Mouse (Mus musculus): Measurements from ENCODE around the gene A030014E15Rik. TPM values are rescaled to one million over a fixed set of nuclear protein-coding genes. Genes with fewer than 3 reads are reported as not detected.
"Not testable (repeated sequence)": the region's sequence is repeated elsewhere in the genome, so short reads cannot be mapped to it uniquely, and the experiment has no call there.

Gene A030014E15Rik
- polyA plus RNA-seq (2012; rRNA removed): not detected in 2 replicates

GRCm38 (mm10) chr1:82924650-82925049 lies at the start of gene A030014E15Rik:
Gene A030014E15Rik, plus strand, starts transcription at chr1:82924917.
- WGBS: 75% methylated on average over 6 of the region's 6 CpGs
- no peak for DNase-seq (ENCODE audit: low read depth, low spot score)

DNA sequence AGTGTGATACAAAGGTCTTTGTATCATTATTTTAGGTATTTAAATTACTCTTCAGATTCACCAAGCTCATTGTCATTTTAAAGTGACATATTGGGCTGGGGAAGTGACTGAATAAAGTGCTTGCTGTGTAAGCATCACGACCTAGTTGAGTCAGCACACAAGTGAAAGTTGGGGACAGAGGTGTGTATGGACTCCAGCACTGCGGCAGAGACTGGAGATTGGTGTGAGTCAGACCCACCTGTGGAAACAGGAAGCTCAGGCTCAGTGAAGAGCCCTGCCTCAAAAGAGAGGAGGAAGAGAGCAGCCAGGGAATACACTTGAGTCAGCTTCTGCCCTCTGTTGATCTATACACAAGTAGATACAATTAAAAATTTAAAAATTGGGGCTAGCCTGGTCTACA lies 45.5 kb upstream of the A030014E15Rik start:
- DNase-seq (ENCODE audit: low read depth, low spot score): no peak
- 43% methylated on average over 2 of the region's 2 CpGs for WGBS

DNA sequence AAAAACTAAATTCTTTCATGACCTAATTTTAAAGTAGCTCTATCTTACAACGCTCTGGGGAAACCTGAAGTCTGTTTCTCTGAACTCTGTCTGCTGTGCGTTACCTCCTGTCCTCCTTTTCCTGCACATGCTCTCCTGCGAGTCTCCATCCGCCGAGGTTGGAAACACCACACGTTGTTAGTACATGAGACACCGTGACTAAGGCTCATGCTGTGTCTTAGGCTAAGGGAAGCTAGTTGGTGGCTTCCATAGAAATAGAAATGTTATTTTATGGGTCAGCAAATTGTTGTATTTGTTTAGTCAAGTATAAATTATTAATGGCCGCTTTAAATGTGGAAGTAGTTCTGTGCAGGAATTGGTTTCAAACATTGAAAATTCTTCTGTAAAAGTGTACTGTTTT lies 44.5 kb upstream of the A030014E15Rik start:
- no peak for DNase-seq (ENCODE audit: low read depth, low spot score)
- 87% methylated on average over 8 of the region's 8 CpGs for WGBS

- WGBS: 92% methylated on average over 7 of the region's 7 CpGs
- DNase-seq (ENCODE audit: low read depth, low spot score): no peak
Observed at GRCm38 (mm10) chr1:82893269-82893668, 31.4 kb upstream of the A030014E15Rik start.

- no peak for DNase-seq (ENCODE audit: low read depth, low spot score)
- 91% methylated on average over 1 of the region's 1 CpGs for WGBS
Observed at GRCm38 (mm10) chr1:82900567-82900966, 24.1 kb upstream of the A030014E15Rik start.

DNA sequence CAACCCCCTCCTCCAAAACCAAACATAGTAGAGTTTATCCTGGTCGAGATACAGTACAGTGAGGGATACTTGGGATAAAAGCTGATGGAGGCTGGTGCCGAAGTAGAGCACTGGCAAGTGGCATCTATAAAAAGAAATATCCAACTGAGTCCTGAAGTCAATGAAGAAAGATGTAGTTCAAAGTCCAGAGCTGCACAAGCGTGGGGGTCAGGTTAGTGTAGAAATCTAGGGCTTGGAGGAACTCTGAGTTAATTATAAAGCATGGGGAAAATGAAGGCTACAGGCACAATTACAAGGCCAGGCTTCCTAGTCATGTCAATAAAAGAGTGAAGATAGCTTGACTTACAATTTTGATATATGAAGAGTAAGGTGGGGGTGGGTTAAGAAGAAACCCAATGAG lies 23.5 kb upstream of the A030014E15Rik start:
- no peak for DNase-seq (ENCODE audit: low read depth, low spot score)
- 75% methylated on average over 3 of the region's 3 CpGs for WGBS

- WGBS: 83% methylated on average over 3 of the region's 3 CpGs
Observed at GRCm38 (mm10) chr1:82905886-82906285, 18.8 kb upstream of the A030014E15Rik start.

GRCm38 (mm10) chr1:82913025-82913424 lies 11.7 kb upstream of the A030014E15Rik start, which contains the start of gene A030005L19Rik:
Gene A030005L19Rik, plus strand, starts transcription at chr1:82913325.
- WGBS: 63% methylated on average over 3 of the region's 3 CpGs
- no peak for DNase-seq (ENCODE audit: low read depth, low spot score)

More at GRCm38 (mm10) chr1:82905886-82906285, 18.8 kb upstream of the A030014E15Rik start:
- DNase-seq (ENCODE audit: low read depth, low spot score): no peak

DNA sequence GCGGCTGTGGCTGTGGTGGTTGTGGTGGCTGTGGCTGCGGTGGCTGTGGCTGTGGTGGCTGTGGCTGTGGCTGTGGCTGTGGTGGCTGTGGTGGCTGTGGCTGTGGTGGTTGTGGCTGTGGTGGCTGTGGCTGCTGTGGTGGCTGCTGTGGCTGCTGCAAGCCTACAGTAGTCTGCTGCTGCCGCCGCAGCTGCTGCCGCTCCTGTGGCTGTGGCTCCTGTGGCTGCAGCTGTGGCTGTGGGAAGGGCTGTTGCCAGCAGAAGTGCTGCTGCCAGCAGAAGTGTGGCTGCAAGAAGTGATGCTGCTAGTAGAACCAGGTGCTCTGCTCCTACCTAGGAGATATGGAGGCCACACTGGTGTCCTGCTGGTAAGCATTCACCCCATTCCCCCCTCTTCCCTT lies 11.3 kb upstream of the A030014E15Rik start:
- not testable (repeated sequence) for DNase-seq (ENCODE audit: low read depth, low spot score)
- WGBS: 86% methylated on average over 5 of the region's 5 CpGs

- DNase-seq (ENCODE audit: low read depth, low spot score): not testable (repeated sequence)
- WGBS: 87% methylated on average over 3 of the region's 3 CpGs
Observed at GRCm38 (mm10) chr1:82930558-82930957, 5.8 kb downstream of the A030014E15Rik start.

DNA sequence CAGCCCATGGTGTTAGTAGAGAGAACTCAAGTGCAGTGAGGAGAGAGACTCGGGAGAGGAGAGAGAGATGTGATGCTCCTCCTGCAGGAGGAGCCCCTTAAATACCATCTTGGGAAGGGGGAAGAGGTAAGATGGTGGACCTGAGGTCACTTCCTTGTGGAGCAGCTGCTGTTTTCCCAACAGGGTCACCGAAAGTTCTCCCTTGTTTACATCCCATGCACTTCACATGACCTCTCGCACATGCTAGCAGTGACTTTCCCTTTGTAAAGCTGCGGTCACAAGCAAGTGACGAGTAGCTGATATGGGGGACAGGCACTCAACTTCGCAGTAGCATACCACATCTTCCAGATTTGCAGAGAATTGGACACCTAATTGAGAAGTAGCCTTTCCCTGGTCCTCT lies 6.6 kb downstream of the A030014E15Rik start, which contains the start of gene Gm6217:
TSS of gene Gm6217 (minus strand) at position 74 of the 400 bp plus-strand sequence.
- no CpG with 5 or more reads among the region's 6 CpGs for WGBS

DNA sequence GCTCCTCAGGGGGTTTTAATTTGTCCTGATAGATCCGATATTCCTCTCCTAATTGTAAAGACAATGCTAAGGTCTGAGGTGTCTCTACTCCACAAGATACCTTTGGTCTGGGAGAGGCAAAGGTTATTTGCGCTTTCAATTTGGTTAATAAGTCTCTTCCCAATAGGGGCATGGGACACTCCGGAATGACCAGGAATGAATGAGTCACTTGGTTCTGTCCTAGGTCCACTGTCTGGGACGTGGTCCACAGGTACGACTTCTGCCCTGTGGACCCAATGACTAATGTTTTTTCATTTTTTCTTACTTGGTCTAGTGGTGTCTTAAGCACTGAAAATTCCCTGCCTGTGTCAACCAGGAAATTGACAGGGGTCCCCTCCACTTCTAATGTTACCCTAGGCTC lies 13.9 kb downstream of the A030014E15Rik start:
- DNase-seq (ENCODE audit: low read depth, low spot score): no peak
- WGBS: 91% methylated on average over 5 of the region's 5 CpGs

More for the DNA sequence above, 6.6 kb downstream of the A030014E15Rik start, which contains the start of gene Gm6217:
- not testable (repeated sequence) for DNase-seq (ENCODE audit: low read depth, low spot score)

GRCm38 (mm10) chr1:82942505-82942904 lies 17.8 kb downstream of the A030014E15Rik start:
- DNase-seq (ENCODE audit: low read depth, low spot score): not testable (repeated sequence)
- WGBS: 71% methylated on average over 2 of the region's 2 CpGs

GRCm38 (mm10) chr1:82943295-82943694 lies 18.6 kb downstream of the A030014E15Rik start, which contains the start of gene A030003K21Rik:
Gene A030003K21Rik, minus strand, starts transcription at chr1:82943388.
- DNase-seq (ENCODE audit: low read depth, low spot score): not testable (repeated sequence)
- WGBS: no CpG with 5 or more reads among the region's 6 CpGs

DNA sequence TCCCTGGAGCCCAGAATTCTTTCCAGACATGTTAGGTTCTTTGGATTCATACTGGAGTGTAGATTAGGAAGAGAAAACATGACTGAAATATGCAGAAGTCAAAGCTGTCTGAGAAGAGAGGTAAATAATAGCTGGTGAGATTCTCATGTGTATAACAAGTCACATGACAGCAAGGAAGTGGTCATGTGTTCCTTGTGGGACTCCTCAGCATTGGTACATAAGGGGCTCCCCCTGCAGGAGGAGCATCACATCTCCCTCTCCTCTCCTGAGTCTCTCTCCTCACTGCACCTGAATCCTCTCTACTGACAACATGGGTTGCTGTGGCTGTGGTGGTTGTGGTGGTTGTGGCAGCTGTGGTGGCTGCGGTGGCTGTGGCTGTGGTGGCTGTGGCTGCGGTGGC lies 21.3 kb downstream of the A030014E15Rik start:
- not testable (repeated sequence) for DNase-seq (ENCODE audit: low read depth, low spot score)

DNA sequence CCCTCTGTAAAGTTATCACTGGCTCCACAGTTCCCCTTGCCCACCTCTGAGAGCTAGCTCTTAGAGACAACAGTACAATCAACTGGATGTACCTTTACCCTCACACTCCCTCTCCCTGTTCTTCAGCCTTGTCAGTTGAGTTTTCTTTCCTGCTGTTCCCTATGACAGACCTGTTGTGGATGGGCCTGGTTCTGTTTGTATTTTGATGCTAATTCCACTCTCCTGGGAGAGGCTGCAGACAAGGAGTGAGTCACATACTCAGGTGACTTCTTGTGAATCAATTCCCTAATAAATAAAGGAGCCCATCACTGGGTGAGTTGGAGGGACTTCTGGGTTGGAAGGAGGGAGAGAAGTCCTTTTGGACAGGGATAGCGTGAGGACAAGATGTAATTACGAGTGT lies 23.9 kb downstream of the A030014E15Rik start:
- WGBS: 89% methylated on average over 2 of the region's 2 CpGs
- DNase-seq (ENCODE audit: low read depth, low spot score): no peak

More for the DNA sequence above, 21.3 kb downstream of the A030014E15Rik start:
- 100% methylated on average over 2 of the region's 2 CpGs for WGBS

- DNase-seq (ENCODE audit: low read depth, low spot score): not testable (repeated sequence)
Observed at GRCm38 (mm10) chr1:82955913-82956312, 31.2 kb downstream of the A030014E15Rik start, which contains the start of gene Gm7544. Gene Gm7544, minus strand, starts transcription at chr1:82956013.

DNA sequence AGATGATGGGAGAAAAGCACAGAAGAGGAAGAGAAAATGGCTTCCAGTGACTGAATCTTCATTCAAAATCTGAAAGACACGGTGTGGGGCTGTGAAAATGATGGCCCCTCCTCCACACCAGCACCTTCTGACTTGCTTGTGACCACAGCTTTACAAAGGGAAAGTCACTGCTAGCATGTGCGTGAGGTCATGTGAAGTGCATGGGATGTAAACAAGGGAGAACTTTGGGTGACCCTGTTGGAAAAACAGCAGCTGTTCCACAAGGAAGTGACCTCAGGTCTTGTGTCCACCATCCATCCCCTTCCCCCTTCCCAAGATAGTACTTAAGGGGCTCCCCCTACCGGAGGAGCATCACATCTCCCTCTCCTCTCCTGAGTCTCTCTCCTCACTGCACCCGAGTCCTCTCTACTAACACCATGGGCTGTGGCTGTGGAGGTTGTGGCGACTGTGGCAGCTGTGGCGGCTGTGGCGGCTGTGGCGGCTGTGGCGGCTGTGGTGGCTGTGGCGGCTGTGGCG lies 35.2 kb downstream of the A030014E15Rik start, which contains the start of gene Gm47955:
TSS of gene Gm47955 (plus strand) at position 417 of the 516 bp plus-strand sequence.
- no peak for DNase-seq (ENCODE audit: low read depth, low spot score)
- WGBS: 84% methylated on average over 11 of the region's 11 CpGs

- no peak for DNase-seq (ENCODE audit: low read depth, low spot score)
- WGBS: 63% methylated on average over 3 of the region's 3 CpGs
Observed at GRCm38 (mm10) chr1:82966413-82966812, 41.7 kb downstream of the A030014E15Rik start.

DNA sequence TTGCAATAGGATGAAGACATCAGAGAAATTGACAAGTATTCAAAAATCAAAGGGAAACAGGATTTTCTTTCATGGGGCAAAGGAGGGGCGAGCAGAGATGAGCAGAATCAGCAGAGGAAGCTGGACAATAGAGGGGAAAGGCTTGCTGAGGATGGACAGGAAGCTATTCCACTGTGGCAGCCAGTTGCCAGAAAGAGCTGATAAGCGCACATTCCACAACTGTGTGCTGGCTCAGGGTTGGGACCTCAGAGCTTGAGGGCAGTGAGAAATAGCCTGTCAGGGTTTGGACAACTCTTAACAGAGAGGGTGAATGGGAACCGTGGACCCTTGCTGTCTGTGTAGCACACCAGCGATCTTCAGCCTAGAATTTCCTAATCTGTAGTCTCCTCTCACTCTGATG lies 47.3 kb downstream of the A030014E15Rik start:
- 51% methylated on average over 4 of the region's 4 CpGs for WGBS
- no peak for DNase-seq (ENCODE audit: low read depth, low spot score)

GRCm38 (mm10) chr1:82973244-82973643 lies 48.5 kb downstream of the A030014E15Rik start:
- 75% methylated on average over 1 of the region's 1 CpGs for WGBS
- DNase-seq (ENCODE audit: low read depth, low spot score): no peak

All from large intestine, adult 2 months (tissue).